Mouse (Mus musculus) cerebellum, adult 2 months (tissue): ENCODE measurements around the gene Retreg2.
A peak's percentile ranks its signal among the peaks of the same experiment; 100 is the strongest.

ENCODE experiments used
- CTCF ChIP-seq: fragments of 200-500 bp; IDR thresholded peaks from 2 replicates; pipeline ENCODE4 v1.5.1; 2011; ENCODE audit warnings: low read depth, mild to moderate bottlenecking, control low read depth, low read length, moderate library complexity, borderline replicate concordance; ENCODE audit not compliant: insufficient read depth
- POLR2A ChIP-seq: fragments of 200-500 bp; IDR thresholded peaks from 2 replicates; pipeline ENCODE4 v1.6.1; 2011; ENCODE audit warnings: low read length, control low read depth, borderline replicate concordance; ENCODE audit not compliant: insufficient read depth

- TF ChIP-seq POLR2A (no peak), CTCF (0 out of 2 replicates have a peak, but pooled peaks have one; percentile 17)
These were observed 39.6 kb downstream of the Retreg2 start for GRCm38 (mm10) chr1:75182160-75182559.
